Mouse (Mus musculus) liver, embryonic 14.5 days (tissue): ENCODE measurements at regions not wholly inside any gene's neighbourhood (a gene's known extent, or its start where the extent isn't known, plus 50 kb on each side); places are given as distances from the start of the nearest gene placed in this dataset.

ENCODE experiments used
- CTCF ChIP-seq: IDR thresholded peaks from 2 replicates; pipeline ENCODE4 v1.5.1; 2016; ENCODE audit warnings: antibody characterized with exemption, low read depth, control low read depth
- EP300 ChIP-seq: IDR thresholded peaks from 2 replicates; pipeline ENCODE4 v1.6.1; 2016; ENCODE audit warnings: antibody characterized with exemption, low read depth

DNA sequence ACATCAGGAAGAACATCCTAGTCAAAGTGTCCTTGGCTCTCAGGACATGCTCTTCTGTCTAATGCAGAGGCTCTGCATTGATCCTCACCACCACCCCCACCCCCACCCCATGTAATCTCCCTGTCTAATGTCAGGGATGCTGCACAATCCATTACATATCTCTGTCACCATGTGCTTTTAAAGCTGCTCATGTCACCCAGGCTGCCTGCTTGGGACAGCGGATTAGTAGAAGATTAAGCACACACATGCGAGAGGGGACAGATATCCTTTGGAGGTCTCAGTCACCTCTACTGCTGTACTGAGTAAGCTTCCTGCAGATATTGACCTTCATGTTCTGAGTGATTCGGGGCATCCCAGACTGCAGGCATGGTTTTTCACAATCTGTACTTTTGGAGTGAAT is 50.7 kb upstream of the Kl start:
- no peak for TF ChIP-seq EP300
- no peak for TF ChIP-seq CTCF
